Mouse (Mus musculus) mesoderm, embryonic 11.5 days (tissue): Measurements from ENCODE around the gene Hba-a2.
A peak's percentile ranks its signal among the peaks of the same experiment; 100 is the strongest.

ENCODE experiments used
- DNase-seq: peaks from one replicate; pipeline ENCODE4 v3.0.0-alpha.2; 2012; ENCODE audit warnings: low read depth, low spot score

Gene Hba-a2

DNA sequence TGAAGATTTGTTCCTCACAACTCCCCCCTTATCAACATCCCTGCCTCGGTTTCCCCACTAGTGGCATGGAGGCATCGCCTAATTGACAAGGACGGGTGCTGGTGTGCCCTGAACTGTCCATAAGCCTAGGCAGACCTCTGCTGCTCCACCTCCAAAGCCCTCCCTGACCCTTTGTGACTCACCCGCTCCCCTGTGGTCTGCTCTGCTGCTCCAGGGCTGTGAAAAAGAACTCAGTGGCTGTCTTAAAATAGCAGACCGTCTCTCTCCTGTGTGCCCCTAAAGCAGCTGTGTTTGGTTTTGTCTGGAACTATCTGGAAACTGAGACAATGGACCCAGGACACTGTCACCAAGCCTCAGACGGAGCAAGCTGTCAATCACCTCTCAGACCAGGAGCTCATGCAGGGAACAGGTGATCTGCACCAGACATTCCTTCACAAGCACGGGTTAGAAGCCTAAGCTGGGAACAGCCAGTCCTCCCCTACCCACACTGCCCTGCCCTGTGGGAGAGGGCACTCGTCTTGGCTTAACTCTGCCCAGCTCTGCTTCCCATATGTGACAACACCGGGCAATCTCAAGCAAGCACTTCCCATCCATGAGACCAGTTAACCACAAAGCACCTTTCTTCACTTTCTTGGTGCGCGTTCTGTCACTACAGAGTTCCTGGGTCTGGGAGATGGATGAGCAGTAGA lies 24.4 kb downstream of the Hba-a2 start:
- no peak for DNase-seq

DNA sequence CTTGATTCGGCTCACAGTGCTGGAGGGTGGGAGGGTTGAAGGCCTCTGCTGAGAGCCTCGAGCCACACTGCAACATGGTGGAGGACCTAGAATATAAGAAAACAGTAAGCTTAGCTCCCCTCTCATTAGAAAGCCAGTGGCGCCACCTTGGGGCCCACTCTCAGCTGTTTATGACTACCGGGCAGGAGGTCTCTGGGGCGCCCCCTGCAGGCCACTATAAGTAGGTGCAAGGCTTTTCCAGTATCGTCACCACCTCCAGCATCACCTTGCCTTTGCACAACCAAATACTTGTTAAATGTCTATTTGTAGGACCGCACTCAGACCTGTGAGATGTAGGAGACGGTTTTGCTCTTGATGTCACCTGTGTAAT lies 24.9 kb downstream of the Hba-a2 start:
- peak; percentile 70 for DNase-seq

DNA sequence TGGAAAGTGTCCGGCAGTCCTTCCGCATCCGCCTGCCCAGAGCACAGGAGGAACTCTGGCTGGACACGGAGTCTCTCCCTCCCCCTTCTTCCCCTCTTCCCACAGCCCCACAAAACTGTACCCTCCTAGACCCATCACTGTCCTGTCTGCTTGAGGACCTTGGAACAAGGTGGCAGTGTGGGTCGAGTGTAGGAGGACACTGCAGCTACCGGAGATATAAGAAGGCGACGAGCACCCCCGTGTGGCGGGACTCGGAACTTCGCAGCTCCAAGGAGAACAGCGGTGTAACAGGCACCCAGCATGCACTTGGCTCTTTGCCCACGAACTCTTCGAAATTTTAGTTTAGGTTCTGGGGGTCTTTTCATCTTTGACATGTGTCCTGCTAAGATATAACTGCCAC lies 28.3 kb downstream of the Hba-a2 start:
- peak; percentile 90 for DNase-seq

DNA sequence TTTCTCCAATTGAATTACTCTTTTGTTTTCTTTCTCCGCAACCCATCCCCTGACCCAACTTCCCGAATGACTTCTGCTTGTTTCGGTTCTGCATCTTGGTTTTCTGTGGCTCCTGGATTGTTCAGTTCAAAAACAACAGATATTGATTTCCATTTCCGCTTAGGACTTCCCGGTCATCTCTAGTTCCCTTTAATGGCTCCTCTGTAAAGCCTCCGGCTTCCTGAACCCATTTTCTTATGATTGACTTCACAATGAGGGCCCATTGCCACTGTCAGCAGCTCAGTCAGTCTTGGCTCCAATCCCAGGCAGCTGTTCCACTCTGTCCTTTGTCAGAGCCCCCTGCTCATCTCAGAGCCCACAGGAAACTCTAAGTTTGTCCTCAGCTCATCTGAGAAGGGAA lies 34.8 kb downstream of the Hba-a2 start:
- no peak for DNase-seq

DNA sequence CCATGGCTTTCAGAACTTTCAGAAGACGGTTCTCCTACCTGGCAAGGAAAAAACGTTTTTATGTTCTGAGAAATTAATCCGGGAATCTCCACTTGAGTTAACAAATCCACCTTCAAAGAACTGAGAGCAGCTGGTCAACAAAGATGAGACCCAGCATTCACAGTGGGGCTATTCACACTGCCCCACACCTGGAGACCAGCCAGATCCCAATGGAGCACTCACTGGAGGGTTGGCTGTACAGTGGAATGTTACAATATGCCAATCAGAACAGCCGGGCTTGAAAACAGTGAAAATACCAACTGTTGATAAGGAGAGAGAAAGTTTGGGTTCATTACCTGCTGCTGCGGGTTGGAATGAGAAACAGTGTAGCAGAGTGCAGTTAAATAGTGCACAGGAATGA lies 35.6 kb downstream of the Hba-a2 start:
- no peak for DNase-seq

DNA sequence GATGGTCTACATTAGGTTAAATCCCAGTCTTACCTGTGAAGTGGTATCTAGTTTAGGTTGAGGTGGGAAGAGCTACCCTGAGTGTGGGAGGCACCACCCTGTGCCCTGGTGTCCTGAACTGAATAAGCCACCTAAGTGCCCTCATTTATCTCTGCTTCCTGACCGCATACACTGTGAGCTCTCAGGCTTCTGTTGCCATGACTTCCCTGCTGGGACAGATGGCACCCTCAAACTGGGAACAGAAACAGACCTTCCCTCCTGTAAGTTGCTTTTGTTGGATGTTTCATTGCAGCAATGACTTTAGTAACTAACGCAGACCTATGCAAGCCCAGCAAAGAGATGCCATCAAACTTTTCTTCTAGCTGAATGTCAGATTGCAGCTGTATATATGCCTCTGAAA lies 36.9 kb downstream of the Hba-a2 start:
- no peak for DNase-seq

DNA sequence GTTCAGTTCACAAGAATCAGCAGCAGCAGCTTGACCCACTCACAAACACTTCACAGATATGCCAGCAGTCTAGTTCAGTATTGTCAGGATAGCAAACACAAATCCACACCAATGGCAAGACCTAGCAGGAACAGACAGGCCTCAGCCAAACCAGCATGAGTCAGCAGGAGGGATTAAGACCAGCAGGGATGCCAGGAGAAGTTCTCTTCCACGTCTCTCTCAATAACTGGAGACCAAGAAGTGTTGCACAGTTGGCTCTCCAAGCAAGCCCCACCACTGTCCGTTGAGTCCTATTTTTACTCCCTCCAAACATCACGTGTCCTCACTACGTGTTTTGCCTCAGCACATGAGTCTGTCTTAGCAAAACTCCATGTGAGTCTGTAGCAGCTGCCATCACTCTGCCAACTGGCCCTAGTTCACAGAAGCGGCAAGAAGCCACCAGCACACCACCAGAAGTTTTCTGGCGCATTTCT lies 40.2 kb downstream of the Hba-a2 start:
- DNase-seq, result no peak

DNA sequence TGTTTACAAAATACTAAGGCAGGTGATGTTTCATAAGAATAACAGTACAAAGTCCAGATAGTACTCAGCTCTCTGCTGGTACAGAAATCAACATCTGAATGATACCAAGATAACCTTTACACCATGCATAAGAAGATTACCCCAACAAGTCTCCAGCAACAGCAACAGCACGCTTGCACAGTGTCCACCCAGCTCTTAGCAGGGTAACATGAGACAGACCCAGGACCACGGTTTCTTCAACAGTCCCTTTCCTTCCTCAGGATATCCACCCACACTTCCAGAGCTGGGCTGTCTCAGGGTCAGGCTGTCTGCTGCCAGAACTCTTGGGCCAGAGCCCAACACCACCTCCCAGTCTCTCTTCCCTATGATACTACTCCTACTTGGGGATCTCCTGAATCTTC lies 42.8 kb downstream of the Hba-a2 start:
- DNase-seq, result no peak

DNA sequence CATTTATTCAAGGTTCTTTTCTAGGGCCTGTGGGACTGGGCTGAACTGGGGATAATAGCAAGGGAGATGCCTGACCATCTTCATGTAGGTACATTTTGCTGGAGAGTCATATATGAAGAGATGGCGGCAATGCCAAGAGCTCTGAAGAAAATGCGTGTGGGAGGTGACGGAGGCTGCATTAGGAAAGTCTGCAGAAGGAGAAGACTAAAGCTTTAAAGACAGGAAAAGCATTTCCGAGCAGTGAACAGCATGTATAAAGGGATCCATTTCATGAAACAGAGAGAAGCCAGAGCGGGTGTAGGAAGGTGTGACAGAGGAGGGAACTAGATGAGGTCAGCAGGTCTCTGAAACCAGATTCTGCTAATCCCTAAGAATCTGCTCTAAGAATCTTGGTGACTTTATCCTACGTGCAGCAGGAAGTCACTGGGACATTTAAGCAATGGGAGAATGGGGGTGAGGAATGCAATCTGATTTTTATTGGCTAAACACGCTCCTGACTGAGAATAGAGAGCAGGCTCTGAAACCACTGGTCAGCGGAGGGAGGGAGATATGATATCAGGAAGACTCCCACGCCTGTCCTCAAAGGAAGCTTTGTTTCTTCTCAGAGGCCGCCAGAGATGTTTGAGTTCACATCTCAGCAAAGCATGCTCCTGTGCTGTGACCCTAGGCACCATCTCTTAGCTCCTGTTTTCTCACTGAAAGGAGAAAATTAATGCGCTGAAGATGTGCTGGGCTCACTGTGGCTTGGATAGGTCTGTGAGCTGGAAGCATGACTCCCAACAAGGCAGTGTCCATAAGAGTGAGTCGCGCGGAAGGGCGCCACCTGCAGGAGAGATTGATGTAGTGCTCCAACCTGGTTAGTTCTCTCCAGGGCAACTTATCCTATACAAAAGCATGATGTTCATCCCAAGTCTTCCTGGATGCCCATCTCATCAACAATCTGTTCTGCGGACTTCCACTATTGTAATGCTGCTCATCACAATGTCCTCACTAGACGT lies 44.5 kb downstream of the Hba-a2 start:
- DNase-seq, result peak; percentile 77

DNA sequence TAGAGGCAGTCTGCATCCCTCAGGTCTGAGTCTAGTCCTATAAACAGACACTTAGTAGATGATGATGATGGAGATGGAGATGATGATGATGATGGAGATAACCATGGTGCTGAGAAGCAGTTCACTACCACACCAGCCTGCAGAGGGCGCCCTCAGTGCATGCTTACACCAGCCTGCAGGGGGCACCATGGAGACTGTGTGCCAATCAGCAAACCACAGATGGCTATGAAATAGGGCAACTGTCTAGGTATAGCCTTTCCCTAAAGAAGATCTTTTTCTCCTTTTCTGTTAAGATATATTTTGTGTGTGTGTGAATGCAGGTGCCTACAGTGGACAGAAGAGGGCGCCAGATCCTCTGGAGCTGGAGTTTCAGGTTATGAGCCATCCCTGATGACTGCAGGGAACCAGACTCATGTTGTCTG lies 46.5 kb downstream of the Hba-a2 start:
- peak; percentile 63 for DNase-seq

DNA sequence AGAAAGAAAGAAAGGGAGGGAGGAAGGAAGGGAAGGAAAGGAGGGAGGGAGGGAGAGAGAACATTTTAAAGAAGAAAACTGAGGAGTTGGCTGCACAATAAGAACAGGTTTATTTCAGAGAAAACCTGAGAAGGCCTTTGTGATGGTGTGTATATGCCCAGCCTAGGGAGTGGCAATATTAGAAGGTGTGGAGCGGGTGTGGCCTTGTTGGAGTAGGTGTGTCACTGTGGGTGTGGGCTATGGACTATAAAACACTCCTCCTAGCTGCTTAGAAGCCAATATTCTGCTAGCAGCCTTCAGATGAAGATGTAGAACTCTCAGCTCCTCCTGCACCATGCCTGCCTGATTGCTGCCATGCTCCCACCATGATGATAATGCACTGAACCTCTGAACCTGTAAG lies 47.1 kb downstream of the Hba-a2 start:
- DNase-seq, result no peak

DNA sequence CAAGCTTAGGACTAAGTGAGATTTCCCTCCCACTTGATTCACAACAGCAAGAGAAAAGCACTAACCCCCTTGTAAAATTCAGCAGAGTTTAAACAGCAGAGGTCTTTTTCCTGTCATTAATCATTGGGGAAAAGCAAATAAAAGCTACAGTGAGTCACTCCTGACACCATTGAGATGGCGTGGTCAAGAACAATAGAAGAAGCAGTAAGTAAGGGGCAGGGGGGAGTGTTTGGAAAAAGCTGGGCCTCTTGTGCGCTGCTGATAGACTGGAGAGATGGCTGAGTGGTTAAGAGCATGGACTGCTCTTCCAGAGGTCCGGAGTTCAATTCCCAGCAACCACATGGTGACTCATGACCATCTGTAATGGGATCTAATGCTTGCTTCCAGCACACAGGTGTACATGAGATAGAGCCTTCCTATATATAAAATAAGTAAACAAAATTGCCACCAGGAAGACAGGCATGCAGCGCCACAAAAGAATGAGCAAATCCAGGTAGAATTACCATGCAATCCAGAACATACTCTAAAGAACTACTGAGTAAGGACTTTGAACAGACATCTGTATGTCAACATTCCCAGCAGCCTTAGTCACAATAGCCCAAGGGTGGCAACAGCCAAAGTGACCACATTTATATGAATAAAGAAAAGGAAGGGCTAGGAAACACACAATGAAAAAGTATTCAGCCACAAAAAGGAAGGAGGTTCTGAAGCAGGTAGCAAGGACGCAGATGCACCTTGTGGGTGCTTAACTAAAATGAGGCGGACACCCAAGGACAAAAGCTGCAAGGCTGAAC lies 49.4 kb downstream of the Hba-a2 start:
- DNase-seq, result no peak
